Mouse (Mus musculus) liver, embryonic 14.5 days (tissue): Measurements from ENCODE around the gene Sgca.

Source experiments
- CTCF ChIP-seq: IDR thresholded peaks from 2 replicates; pipeline ENCODE4 v1.5.1; 2016; ENCODE audit warnings: antibody characterized with exemption, low read depth, control low read depth
- EP300 ChIP-seq: IDR thresholded peaks from 2 replicates; pipeline ENCODE4 v1.6.1; 2016; ENCODE audit warnings: antibody characterized with exemption, low read depth

DNA sequence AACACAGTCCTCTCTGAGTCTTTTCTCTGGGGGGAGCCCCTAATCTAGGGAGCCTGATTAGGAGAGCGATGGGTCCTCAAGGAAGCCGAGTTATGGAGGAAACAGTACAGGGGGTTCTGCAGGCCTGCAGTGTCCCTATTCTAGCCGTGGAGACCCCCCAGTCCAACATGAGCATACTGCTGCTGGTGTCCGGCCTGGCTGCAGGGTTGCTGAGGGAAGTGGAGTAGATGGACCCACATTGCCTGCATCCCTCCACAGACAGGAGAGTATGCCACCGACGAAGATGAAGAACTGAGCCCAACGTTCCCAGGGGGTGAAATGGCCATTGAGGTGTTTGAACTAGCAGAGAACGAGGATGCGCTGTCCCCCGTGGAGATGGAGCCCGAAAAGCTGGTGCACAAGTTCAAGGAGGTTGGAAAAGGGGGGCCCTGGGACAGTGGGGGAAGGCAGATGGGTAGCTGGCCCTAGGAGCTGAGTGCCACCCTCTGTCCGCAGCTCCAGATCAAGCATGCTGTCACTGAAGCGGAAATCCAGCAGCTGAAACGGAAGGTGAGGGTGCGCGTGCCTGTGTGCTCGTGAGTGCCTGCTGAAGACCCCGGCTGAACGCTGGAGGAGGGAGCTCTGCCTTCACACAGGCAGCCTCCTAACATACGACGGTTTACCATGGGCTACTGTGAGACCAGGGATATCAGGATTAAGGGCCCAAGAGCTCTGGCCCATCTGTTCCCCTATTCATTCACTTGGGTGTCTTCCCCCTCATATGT, 25.6 kb upstream of the Sgca start:
- TF ChIP-seq EP300 (no peak), CTCF (no peak)
